In the genomic region with DNA sequence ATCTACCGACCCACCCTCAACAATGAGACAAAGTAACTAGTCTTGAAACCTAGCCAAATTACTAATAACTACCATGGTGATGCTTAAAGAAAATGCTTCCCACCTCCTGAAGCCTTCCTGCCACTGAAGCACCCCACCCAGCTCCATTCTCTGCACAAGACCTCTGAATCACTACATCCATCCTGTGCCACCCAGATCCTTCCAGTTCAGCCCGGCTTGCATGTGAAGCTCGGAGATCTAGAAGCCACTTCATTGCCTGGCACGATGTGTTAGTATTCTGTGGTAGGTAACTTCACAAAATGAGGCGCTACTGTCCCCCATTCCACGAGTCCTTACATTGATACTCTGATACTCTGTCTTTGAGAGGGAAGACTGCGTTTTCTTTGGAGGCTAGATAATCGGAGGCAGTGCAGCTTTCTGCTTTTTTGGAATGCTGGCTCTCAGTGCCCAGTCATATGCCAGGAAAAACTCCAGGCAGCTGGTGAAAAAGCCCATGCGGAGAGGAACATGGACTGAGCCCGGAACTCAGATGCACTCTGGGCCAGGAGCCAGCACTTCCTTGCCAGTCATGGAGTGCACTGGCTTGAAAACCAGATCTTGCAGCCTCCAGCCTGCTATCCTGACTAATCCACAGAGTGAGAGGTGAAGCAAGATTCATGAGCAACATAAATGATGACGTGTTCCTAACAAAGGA, we compare ENCODE assay signal across 8 mouse cellular contexts. TPM values are rescaled to one million over a fixed set of nuclear protein-coding genes. Genes with fewer than 3 reads are reported as not detected.
DNase-seq lines count a peak whose midpoint lies in the region; ATAC-seq and TF ChIP-seq lines count a peak whose summit lies in the region.

No protein-coding gene starts in this region.

- no peaks in the 10 kb centered on the region for H3K36me3 ChIP-seq in forebrain, embryonic 14.5 days (ENCODE audit: control insufficient read depth, insufficient read depth, low read length)
- H3K36me3 ChIP-seq in forebrain, embryonic 11.5 days (ENCODE audit: control insufficient read depth, insufficient read depth, low read length) = no peaks in the 10 kb centered on the region
- H3K36me3 ChIP-seq in heart, postnatal 0 days (replicated peaks; ENCODE audit: control insufficient read depth, insufficient read depth, low read length) = no peaks in the 10 kb centered on the region

- no peak for TF ChIP-seq EP300 in heart, postnatal 0 days (IDR thresholded peaks at IDR 0.05; ENCODE audit: low read depth)

- no peak overlapping the region for H3K4me3 ChIP-seq in forebrain, embryonic 14.5 days (ENCODE audit: low read depth, low read length)
- no peak overlapping the region for H3K4me3 ChIP-seq in forebrain, embryonic 11.5 days (ENCODE audit: low read depth, low read length)
- no peak overlapping the region for H3K4me3 ChIP-seq in heart, postnatal 0 days (ENCODE audit: low read depth, low read length)
- H3K4me3 ChIP-seq in left cerebral cortex, adult 2 months = no peak overlapping the region

- WGBS in forebrain, embryonic 14.5 days = 80% methylated on average over 11 of the region's 11 CpGs
- 93% methylated on average over 11 of the region's 11 CpGs for WGBS in forebrain, embryonic 11.5 days
- WGBS in heart, postnatal 0 days = 55% methylated on average over 11 of the region's 11 CpGs

- TF ChIP-seq CTCF in heart, postnatal 0 days (IDR thresholded peaks at IDR 0.05; ENCODE audit: low read depth) = no peak
- TF ChIP-seq CTCF in left cerebral cortex, adult 2 months (IDR thresholded peaks at IDR 0.05) = no peak

- no peaks in the 10 kb centered on the region for H3K4me1 ChIP-seq in forebrain, embryonic 14.5 days (ENCODE audit: control insufficient read depth, insufficient read depth, low read length)
- no peaks in the 10 kb centered on the region for H3K4me1 ChIP-seq in forebrain, embryonic 11.5 days (replicated peaks; ENCODE audit: control insufficient read depth, insufficient read depth, low read length)
- no peaks in the 10 kb centered on the region for H3K4me1 ChIP-seq in heart, postnatal 0 days (ENCODE audit: control insufficient read depth, insufficient read depth)

- no peaks in the 10 kb centered on the region for H3K27me3 ChIP-seq in forebrain, embryonic 14.5 days (replicated peaks; ENCODE audit: control insufficient read depth, insufficient read depth, low read length)
- no peaks in the 10 kb centered on the region for H3K27me3 ChIP-seq in forebrain, embryonic 11.5 days (ENCODE audit: control insufficient read depth, insufficient read depth, low read length)
- H3K27me3 ChIP-seq in heart, postnatal 0 days (ENCODE audit: control insufficient read depth, insufficient read depth, low read length) = no peaks in the 10 kb centered on the region

- H3K9me3 ChIP-seq in forebrain, embryonic 14.5 days (replicated peaks; ENCODE audit: control insufficient read depth, low read length) = no peaks in the 10 kb centered on the region
- no peaks in the 10 kb centered on the region for H3K9me3 ChIP-seq in forebrain, embryonic 11.5 days (ENCODE audit: control insufficient read depth, low read length)
- no peaks in the 10 kb centered on the region for H3K9me3 ChIP-seq in heart, postnatal 0 days (replicated peaks; ENCODE audit: control insufficient read depth, low read length)

- ATAC-seq in forebrain, embryonic 14.5 days = peak; percentile 79; the same call in 1 of the 2 replicates
- ATAC-seq in forebrain, embryonic 11.5 days (replicated peaks; ENCODE audit: low FRiP score) = no peak
- ATAC-seq in heart, postnatal 0 days (ENCODE audit: insufficient read depth, low read depth) = peak; percentile 90
- no peak for ATAC-seq in CD4-positive, CD25-positive, alpha-beta regulatory T cell, adult 4 months

- intact Hi-C loops in left cerebral cortex, adult 2 months (cut with DNase I) = loop anchor here (1.0 kb wide), 2 partner anchors 12 to 16 kb away; partner anchors contain the start of gene Erc1

- H3K4me2 ChIP-seq in forebrain, embryonic 14.5 days (ENCODE audit: low read length) = no peak overlapping the region
- no peak overlapping the region for H3K4me2 ChIP-seq in forebrain, embryonic 11.5 days (ENCODE audit: low read depth, low read length, severe bottlenecking)
- peak overlapping the region; percentile 31; the same call in 1 of the 2 replicates for H3K4me2 ChIP-seq in heart, postnatal 0 days (ENCODE audit: low read depth, low read length)

- H3K27ac ChIP-seq in forebrain, embryonic 14.5 days (ENCODE audit: low read depth, low read length) = no peak overlapping the region
- no peak overlapping the region for H3K27ac ChIP-seq in forebrain, embryonic 11.5 days (ENCODE audit: low read depth, low read length)
- H3K27ac ChIP-seq in heart, postnatal 0 days (ENCODE audit: low read depth) = peak overlapping the region; percentile 46; the same call in 1 of the 2 replicates
- H3K27ac ChIP-seq in left cerebral cortex, adult 2 months = no peak overlapping the region

- no peak overlapping the region for H3K9ac ChIP-seq in forebrain, embryonic 14.5 days (ENCODE audit: low read length)
- no peak overlapping the region for H3K9ac ChIP-seq in forebrain, embryonic 11.5 days (ENCODE audit: low read length)
- no peak overlapping the region for H3K9ac ChIP-seq in heart, postnatal 0 days (replicated peaks; ENCODE audit: low read depth, low read length)

- DNase-seq in forebrain, embryonic 14.5 days (ENCODE audit: low spot score) = peak; percentile 82
- DNase-seq in forebrain, embryonic 11.5 days (ENCODE audit: low spot score) = no peak
- peak; percentile 87 for DNase-seq in MN1 (ENCODE audit: low spot score)
- DNase-seq in cerebellum, postnatal 36 days = peak; percentile 99
- DNase-seq in heart, postnatal 0 days (ENCODE audit: low spot score) = peak; percentile 58
- DNase-seq in left cerebral cortex, adult 2 months (ENCODE audit: extremely low spot score in 1 of 2, low spot score in 2 of 2) = peak; percentile 69 to 76
- no peak for DNase-seq in T-cell, adult 2 months (ENCODE audit: low spot score)

RNA-seq across cellular contexts. Expression of gene Erc1, which starts 16.5 kb away (rescaled TPM):
- polyA plus RNA-seq in forebrain, embryonic 14.5 days (2014; fragmentation: Nextera tagmentation; extraction: Ambion mirVana) = 28.1 and 37.7 TPM in 2 replicates
- polyA plus RNA-seq in forebrain, embryonic 11.5 days (2014; fragmentation: Nextera tagmentation; extraction: Ambion mirVana) = 31.4 and 33.7 TPM in 2 replicates
- 19.2 and 30.7 TPM in 2 replicates for total RNA-seq in heart, postnatal 0 days (2014; rRNA removed; ENCODE audit: low replicate concordance)
- polyA plus RNA-seq in heart, postnatal 0 days (2015; fragmentation: Nextera tagmentation; extraction: Ambion mirVana) = 11.9 and 12.5 TPM in 2 replicates
- total RNA-seq in left cerebral cortex, adult 2 months (2021) = 10 to 100 TPM; 47.4 to 49.2 TPM
- polyA plus RNA-seq in CD4-positive, CD25-positive, alpha-beta regulatory T cell, adult 4 months (2017; shearing (Covaris generic)) = 1 to 10 TPM; 6.7 to 7.0 TPM

RNA-seq across cellular contexts. Expression of gene Rad52, which starts 38.0 kb away (rescaled TPM):
- 21.8 and 22.4 TPM in 2 replicates for polyA plus RNA-seq in forebrain, embryonic 14.5 days (2014; fragmentation: Nextera tagmentation; extraction: Ambion mirVana)
- 20.9 and 23.2 TPM in 2 replicates for polyA plus RNA-seq in forebrain, embryonic 11.5 days (2014; fragmentation: Nextera tagmentation; extraction: Ambion mirVana)
- 22.4 and 31.2 TPM in 2 replicates for total RNA-seq in heart, postnatal 0 days (2014; rRNA removed; ENCODE audit: low replicate concordance)
- polyA plus RNA-seq in heart, postnatal 0 days (2015; fragmentation: Nextera tagmentation; extraction: Ambion mirVana) = 8.6 and 9.7 TPM in 2 replicates
- total RNA-seq in left cerebral cortex, adult 2 months (2021) = 10 to 100 TPM; 41.2 to 45.0 TPM
- 10 to 100 TPM; 56.6 to 62.2 TPM for polyA plus RNA-seq in CD4-positive, CD25-positive, alpha-beta regulatory T cell, adult 4 months (2017; shearing (Covaris generic))

Comparison
In these comparisons a context has a peak if more than half of its experiments do, and no peak if none do; other contexts are left out.
1. ATAC-seq: peak in forebrain, embryonic 14.5 days (single experiment) and heart, postnatal 0 days (single experiment); none in forebrain, embryonic 11.5 days (single experiment) and CD4-positive, CD25-positive, alpha-beta regulatory T cell, adult 4 months (single experiment).
2. DNase-seq: peak in forebrain, embryonic 14.5 days (single experiment), MN1 (single experiment), cerebellum, postnatal 36 days (2 of 2), heart, postnatal 0 days (single experiment) and left cerebral cortex, adult 2 months (2 of 2); none in forebrain, embryonic 11.5 days (single experiment) and T-cell, adult 2 months (single experiment).